Mouse (Mus musculus): ENCODE data around the gene Elane.

DNA sequence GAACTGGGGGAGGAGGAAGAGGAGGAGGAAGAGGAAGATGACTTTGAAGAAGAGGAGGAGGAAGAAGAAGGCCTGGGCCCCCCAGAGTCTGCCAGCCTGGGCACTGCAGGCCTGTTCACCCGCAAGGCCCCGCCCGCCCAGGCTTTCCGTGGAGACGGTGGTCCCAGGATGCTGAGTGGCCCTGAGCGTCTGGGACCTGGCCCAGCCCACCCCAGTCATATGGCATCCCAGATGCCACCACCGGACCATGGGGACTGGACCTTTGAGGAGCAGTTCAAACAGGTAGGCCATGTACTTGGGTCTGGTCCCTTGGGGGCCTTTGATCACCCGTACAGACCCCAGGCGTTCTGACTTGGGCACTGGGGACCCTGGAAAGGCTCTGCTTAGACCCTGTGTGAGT is 45.8 kb downstream of the Elane start:
- no peak for TF ChIP-seq CTCF (IDR thresholded peaks at IDR 0.05; ENCODE audit: control insufficient read depth, insufficient read depth, low read length)
- no peak for TF ChIP-seq POLR2A (IDR thresholded peaks at IDR 0.05; ENCODE audit: borderline replicate concordance, control insufficient read depth, low read depth, low read length)
